Mouse (Mus musculus): ENCODE measurements around the gene Tyw3.
A peak's percentile ranks its signal among the peaks of the same experiment; 100 is the strongest.

The Tyw3 gene

DNA sequence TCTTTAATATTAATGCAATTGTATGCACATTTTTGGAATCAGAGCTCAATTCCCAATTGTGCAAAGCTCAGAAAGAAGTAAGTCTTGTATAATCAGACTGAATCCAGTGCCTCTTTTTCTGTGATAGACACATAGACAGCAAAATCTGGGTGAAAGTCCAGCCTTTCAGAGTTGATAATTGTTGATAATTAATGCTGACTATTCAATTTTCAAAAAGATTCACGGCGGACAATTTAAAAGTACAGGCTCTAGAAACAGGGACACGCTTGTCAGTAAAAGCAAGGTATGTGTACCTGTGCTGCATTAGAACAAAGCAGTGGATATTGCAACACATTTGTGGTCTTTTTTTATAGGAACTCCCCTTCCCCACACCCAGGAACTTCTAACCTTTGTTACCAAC, 34.7 kb downstream of the Tyw3 start:
- no peak for DNase-seq

DNA sequence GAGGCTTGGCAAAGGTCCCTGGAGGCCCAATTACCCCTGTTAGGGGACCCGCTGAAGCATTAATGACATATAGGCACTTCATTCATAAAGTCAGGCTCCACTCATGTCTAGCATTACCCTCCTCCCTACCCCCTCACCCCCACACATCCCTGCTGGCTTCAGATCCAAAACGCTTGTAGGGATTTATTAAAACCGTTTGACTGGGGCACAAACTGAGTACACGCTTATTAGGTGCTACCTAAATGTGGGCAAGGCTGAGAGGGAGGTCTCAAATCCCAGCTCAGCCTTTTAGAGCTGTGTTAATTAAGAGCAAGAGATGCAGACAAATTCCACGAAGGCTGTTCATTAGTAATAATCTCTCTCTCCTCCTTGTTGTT, 45.9 kb downstream of the Tyw3 start:
- no peak for DNase-seq

- no peak for DNase-seq
These were observed 46.4 kb downstream of the Tyw3 start for GRCm38 (mm10) chr3:154550326-154551034.

- DNase-seq, result no peak
These were observed 48.0 kb downstream of the Tyw3 start for GRCm38 (mm10) chr3:154548868-154549301.

DNA sequence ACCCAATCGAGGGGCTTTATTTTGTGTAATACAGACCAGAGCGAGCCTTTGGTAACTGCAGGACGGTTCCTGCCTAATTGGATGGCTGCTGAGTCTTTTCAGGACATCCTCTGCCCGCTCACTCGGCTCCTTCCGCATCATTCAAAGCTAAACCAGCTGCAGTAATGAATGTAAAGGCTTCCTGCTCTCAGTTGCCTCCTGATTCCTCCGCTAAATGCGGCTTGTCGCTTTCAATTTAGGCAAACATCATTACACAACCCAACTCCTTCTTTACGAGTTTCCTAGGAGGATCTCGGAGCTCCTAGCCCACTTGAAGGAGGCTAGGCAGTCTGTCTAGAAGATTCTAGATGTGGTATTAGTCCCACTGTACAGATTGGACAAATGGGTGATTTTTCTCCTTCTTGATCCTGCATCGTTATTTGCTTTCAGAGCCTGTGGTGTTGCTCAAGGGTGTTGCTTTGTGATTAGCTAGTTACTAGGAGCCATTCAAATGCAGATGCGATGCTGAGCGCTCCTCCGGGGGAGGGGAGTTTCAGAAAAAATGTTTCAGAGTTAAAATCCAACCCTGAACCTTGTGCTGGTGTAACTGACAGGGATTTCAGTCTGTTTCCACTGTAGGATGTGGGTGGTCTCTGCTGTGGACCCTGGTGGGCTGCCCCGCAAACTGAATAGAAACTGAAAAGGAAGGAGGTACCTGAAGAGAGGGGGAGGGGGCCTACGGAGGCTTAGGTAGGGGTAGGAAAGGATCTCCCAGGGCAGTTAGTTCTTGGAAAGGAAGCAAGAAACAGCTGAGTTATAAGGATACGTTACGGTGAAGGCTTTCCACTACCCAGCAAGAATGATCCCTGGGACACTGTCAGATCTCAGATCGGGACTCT, 49.1 kb downstream of the Tyw3 start:
- no peak for DNase-seq

GRCm38 (mm10) chr3:154546234-154546633, 50.7 kb downstream of the Tyw3 start:
- DNase-seq, result no peak

DNA sequence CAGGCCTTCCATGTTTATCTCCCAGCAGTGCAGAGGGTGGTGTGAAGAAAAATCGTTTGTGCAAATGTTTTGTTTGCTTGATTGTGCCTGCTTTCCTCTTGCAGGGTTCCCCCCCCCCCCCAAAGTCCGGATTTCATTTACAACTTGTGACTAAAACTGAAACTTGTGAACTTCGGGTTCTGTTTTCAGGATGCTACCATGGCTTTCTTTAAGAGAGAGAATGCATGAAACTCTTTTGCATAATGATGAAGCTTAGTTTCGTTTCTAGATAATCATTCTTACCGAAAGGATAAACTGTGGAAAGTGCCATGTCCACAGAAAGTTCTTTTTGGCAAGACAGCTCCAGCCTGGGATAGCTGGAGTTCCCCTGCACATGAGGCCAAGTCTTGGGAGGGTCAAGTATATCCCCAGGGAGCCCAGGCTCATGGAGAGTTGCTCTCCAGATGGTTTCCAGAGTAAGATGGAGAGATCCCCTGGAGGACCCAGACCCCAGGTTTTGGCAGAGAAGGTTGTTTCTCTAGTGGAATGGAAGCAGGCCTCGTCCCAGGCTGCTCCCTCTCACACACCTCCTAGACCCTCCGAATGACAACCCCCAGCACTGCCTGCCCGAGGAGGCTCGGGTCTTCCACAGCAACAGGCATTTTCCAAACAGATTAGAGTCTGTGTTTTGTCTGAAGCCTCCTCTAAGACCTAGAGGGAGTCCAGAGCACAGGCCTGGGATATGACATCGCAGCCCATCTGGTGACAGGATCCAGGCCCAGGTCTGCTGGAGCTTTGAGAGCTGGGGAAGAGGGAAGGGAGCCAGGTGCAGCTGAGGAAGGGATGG, 56.6 kb downstream of the Tyw3 start:
- no peak for DNase-seq

GRCm38 (mm10) chr3:154536134-154536533, 60.8 kb downstream of the Tyw3 start:
- no peak for DNase-seq

DNA sequence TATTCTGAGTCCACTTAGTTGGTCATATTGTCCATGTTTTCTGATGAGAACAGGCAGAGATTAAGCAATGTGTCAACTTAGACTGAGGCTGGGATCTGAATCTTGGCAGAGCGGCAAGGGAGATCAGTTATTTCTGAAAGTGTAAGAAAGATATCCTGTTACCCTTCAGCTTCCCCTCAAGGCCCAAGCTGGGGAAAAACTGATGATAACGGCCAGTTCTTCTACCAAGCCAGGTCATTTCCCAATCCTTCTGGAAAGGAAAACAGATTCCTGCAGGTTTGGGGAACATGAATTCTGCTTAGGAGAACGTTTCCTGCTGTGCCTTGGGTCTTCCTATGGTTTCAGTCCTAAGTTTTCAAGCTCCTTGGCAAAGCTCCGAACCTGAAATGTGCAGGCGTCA, 63.7 kb downstream of the Tyw3 start:
- DNase-seq, result no peak

GRCm38 (mm10) chr3:154528973-154529372, 67.9 kb downstream of the Tyw3 start:
- no peak for DNase-seq

- peak in 1 of 2 experiments; percentile 20 for DNase-seq
These were observed 70.3 kb downstream of the Tyw3 start for GRCm38 (mm10) chr3:154526610-154527009.
